Mouse (Mus musculus): Measurements from ENCODE around the gene Ces4a. TPM values are rescaled to one million over a fixed set of nuclear protein-coding genes. Genes with fewer than 3 reads are reported as not detected.
"Not testable (repeated sequence)": the region's sequence is repeated elsewhere in the genome, so short reads cannot be mapped to it uniquely, and the experiment has no call there.

Ces4a gene
- polyA plus RNA-seq, 1 experiment from 2014 or later = 0.09 TPM

DNA sequence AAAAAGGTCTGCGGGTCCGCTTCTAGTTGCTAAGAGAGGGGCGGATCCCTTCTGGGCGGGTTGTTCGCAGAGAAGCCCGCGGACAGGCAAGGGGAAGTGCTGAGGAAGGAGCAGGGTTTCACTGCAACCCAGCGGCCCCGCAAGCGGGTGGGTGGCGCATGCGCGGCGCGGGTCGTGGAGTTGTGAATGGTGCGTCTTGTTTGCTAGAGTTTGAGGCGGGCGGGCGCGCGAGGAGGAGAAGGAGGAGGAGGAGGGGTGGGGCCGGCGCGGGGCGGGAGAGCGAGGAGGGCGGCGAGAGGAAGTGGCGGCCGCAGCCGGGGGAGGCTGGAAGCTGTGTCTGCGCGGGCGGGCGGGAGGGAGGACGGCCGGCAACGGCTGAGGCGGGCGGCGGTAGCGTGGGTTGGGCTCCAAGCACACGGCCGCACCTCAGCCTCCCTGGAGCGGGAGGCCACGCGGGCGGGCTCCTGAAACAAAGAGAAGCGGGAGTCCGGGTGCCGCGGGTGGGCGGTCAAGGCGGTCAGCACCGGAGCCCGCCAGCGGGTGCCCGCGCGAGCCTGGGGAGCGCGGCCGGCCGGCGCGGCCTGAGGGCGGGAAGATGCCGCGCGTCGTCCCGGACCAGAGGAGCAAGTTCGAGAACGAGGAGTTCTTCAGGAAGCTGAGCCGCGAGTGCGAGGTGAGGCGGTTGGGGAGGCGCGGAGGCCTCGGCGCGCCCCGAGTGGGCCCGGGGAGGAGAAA is 38.9 kb downstream of the Ces4a start, which contains the start of gene Cbfb:
TSS of gene Cbfb (plus strand) at position 294 of the 735 bp plus-strand sequence.
- H3K27me3 ChIP-seq = no peaks in the 10 kb centered on the region
- peak; percentile 96 for ATAC-seq
- H3K4me1 ChIP-seq = peaks cover 22% of the 10 kb centered on the region
- peak within 1 kb of the TSS; percentile 93 for H3K9ac ChIP-seq
- H3K36me3 ChIP-seq (ENCODE audit: poor library complexity, severe bottlenecking) = no peaks in the 10 kb centered on the region
- H3K27ac ChIP-seq = peak within 1 kb of the TSS; percentile 94
- peak within 1 kb of the TSS; percentile 65 for H3K4me2 ChIP-seq
- H3K4me3 ChIP-seq = peak within 1 kb of the TSS; percentile 90
- no peaks in the 10 kb centered on the region for H3K9me3 ChIP-seq (replicated peaks)
- WGBS = 0% methylated on average over 47 of the region's 86 CpGs

DNA sequence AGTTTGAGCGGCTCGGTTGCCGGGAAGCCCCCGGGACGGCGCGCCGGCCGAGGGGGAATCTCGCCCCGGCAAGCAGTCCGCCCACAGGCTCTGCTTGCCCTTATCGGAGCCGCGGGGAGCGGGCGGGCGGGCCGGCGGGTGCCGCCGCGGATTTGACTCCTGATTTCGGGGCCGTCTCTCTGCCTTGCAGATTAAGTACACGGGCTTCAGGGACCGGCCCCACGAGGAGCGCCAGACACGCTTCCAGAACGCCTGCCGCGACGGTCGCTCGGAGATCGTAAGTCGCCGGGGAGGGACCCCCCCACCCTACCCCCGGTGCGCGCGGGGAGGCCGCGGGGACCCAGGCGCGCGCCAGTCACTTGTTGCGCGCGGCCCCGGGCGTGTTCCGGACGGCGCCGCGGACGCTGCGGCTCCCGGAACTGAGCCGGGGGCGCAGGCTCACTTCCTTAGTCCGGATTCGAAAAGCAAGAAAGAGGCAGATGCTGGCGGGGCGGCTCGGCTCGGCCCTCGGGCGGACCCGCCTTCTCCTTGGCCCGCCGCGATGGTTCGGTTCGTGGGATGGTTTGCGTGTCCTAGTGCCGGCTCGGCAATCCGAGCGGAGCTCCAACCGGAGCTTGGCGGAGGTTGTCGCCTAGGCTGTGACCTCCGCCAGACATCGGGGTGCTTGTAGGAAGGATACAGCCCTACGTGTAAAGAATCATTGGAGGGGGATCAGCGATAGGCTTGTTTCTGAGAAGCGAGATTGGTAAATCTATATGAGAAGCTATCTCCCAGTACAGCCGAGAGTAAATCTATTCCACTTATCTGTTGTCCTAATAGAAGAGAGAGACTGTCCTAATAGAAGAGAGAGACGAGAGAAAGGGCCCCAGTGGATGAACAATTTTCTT is 39.8 kb downstream of the Ces4a start:
- under 1% methylated on average over 88 of the region's 92 CpGs for WGBS

GRCm38 (mm10) chr8:105172003-105172362 is 40.4 kb downstream of the Ces4a start:
- Histone ChIP-seq H3K4me2 (peak overlapping the region; percentile 65), H3K9ac (peak overlapping the region; percentile 93), H3K36me3 (ENCODE audit: poor library complexity, severe bottlenecking) (peaks cover 11% of the 10 kb centered on the region), H3K27me3 (no peaks in the 10 kb centered on the region), H3K27ac (no peak overlapping the region), H3K9me3 (replicated peaks) (no peaks in the 10 kb centered on the region), H3K4me1 (peaks cover 22% of the 10 kb centered on the region), H3K4me3 (peak overlapping the region; percentile 90)
- no peak for ATAC-seq
- 24% methylated on average over 6 of the region's 6 CpGs for WGBS

More for the DNA sequence above, 39.8 kb downstream of the Ces4a start:
- H3K4me3 ChIP-seq = peak overlapping the region; percentile 90
- H3K27ac ChIP-seq = peak overlapping the region; percentile 94
- H3K4me1 ChIP-seq = peaks cover 22% of the 10 kb centered on the region
- H3K9ac ChIP-seq = peak overlapping the region; percentile 93
- ATAC-seq = peak; percentile 37
- peak overlapping the region; percentile 65 for H3K4me2 ChIP-seq
- no peaks in the 10 kb centered on the region for H3K27me3 ChIP-seq
- H3K36me3 ChIP-seq (ENCODE audit: poor library complexity, severe bottlenecking) = peaks cover 5% of the 10 kb centered on the region; the same call in 1 of the 2 replicates
- no peaks in the 10 kb centered on the region for H3K9me3 ChIP-seq (replicated peaks)

- Histone ChIP-seq H3K36me3 (ENCODE audit: poor library complexity, severe bottlenecking) (peaks cover 24% of the 10 kb centered on the region), H3K4me1 (peaks cover 18% of the 10 kb centered on the region)
- H3K9me3 ChIP-seq (replicated peaks); ATAC-seq; H3K27ac ChIP-seq; H3K4me2 ChIP-seq; H3K9ac ChIP-seq; H3K27me3 ChIP-seq; H3K4me3 ChIP-seq: not testable (repeated sequence)
- WGBS = 100% methylated on average over 3 of the region's 3 CpGs
Measured at GRCm38 (mm10) chr8:105175287-105175686, 43.7 kb downstream of the Ces4a start.

DNA sequence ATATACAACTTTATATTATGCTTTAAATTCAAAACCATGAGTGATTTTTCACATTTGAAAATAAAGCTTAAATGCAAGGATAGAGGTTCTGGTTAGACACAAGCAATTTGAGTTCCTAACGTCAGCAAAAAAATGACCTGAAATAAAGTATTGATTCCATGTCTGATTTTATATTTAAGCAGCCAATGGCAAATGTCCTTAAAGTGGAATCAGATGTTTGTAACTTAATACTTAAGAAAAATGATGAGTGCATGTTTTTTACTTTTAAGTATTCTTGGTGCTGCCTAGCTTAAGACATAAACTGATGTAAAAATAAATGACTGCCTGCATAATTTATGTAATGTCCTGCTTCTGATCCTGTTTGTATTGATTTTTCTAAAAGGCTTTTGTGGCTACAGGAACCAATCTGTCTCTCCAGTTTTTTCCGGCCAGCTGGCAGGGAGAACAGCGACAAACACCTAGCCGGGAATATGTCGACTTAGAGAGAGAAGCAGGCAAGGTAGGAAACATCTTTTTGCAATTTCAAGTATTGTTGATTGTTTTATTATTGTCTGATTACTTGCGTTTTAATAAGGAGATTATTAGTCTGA is 46.7 kb downstream of the Ces4a start:
- Histone ChIP-seq H3K4me1 (peaks cover 7% of the 10 kb centered on the region), H3K4me3 (no peak overlapping the region)
- 91% methylated on average over 6 of the region's 6 CpGs for WGBS

DNA sequence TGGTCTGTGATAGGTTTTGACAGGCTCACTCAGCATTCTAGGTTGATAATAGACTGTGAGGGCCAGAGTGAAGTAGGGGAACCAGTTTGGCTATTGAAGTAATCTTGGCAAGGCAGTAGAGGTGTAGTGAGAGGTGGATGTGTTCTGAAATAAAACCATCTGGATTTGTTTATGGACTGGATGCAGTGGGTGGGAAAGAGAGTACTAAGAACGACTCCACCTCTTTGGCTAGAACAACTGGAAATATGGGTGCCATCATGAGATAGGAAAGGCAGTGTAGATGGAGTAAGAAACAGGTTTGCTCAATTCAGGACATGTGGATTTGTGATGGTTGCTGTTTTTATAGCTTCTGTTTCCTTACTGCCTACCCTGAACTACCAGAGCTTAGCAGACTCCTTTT is 50.6 kb downstream of the Ces4a start:
- Histone ChIP-seq H3K27me3 (no peaks in the 10 kb centered on the region), H3K9ac (no peak overlapping the region), H3K4me1 (peaks cover 3% of the 10 kb centered on the region; the same call in 1 of the 2 replicates), H3K9me3 (replicated peaks) (no peaks in the 10 kb centered on the region), H3K4me3 (no peak overlapping the region), H3K4me2 (no peak overlapping the region), H3K36me3 (ENCODE audit: poor library complexity, severe bottlenecking) (peaks cover 26% of the 10 kb centered on the region), H3K27ac (no peak overlapping the region)
- 88% methylated on average over 1 of the region's 1 CpGs for WGBS
- no peak for ATAC-seq

More for the DNA sequence above, 46.7 kb downstream of the Ces4a start:
- Histone ChIP-seq H3K27me3 (no peaks in the 10 kb centered on the region), H3K4me2 (no peak overlapping the region), H3K36me3 (ENCODE audit: poor library complexity, severe bottlenecking) (peaks cover 31% of the 10 kb centered on the region), H3K27ac (no peak overlapping the region), H3K9ac (no peak overlapping the region), H3K9me3 (replicated peaks) (no peaks in the 10 kb centered on the region)
- ATAC-seq = no peak

GRCm38 (mm10) chr8:105186467-105187005 is 54.9 kb downstream of the Ces4a start:
- Histone ChIP-seq H3K27me3 (no peaks in the 10 kb centered on the region), H3K4me3 (no peak overlapping the region), H3K9ac (no peak overlapping the region), H3K9me3 (replicated peaks) (no peaks in the 10 kb centered on the region), H3K4me1 (peaks cover 3% of the 10 kb centered on the region; the same call in 1 of the 2 replicates), H3K36me3 (ENCODE audit: poor library complexity, severe bottlenecking) (peaks cover 8% of the 10 kb centered on the region), H3K27ac (no peak overlapping the region), H3K4me2 (no peak overlapping the region)
- ATAC-seq = no peak
- 57% methylated on average over 1 of the region's 1 CpGs for WGBS

DNA sequence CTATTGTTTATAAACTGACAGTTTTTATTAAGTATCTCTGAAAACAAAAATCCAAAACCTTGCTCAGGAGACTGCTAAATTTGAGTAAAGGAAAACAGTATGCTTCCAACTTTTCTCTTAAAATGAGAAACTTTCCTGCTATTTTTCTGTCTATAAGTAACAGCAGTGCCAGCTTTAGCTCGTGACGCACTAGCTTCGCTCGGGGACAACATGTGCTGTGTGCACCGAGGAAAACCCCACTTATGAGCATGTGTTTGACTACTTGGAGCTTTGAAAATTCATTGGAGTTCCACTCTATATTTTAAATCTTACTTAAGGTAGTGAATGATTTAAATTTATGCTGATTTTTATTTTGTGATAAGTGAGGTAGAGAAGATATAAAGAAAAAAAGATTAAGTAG is 60.6 kb downstream of the Ces4a start:
- no peaks in the 10 kb centered on the region for H3K27me3 ChIP-seq
- WGBS = 94% methylated on average over 5 of the region's 5 CpGs
- H3K4me3 ChIP-seq = no peak overlapping the region
- H3K4me2 ChIP-seq = no peak overlapping the region
- H3K36me3 ChIP-seq (ENCODE audit: poor library complexity, severe bottlenecking) = peaks cover 35% of the 10 kb centered on the region
- no peak overlapping the region for H3K27ac ChIP-seq
- no peak for ATAC-seq
- no peak overlapping the region for H3K9ac ChIP-seq
- H3K4me1 ChIP-seq = no peaks in the 10 kb centered on the region
- H3K9me3 ChIP-seq (replicated peaks) = no peaks in the 10 kb centered on the region

Other genes starting within 250 kb of the Ces4a start
- gene Ces2e, start 205.5 kb upstream of the Ces4a start, polyA plus RNA-seq (2015; fragmentation: Nextera tagmentation; extraction: Ambion mirVana) = not detected in 2 replicates
- gene Ces2f, start 184.4 kb upstream of the Ces4a start, polyA plus RNA-seq (2015; fragmentation: Nextera tagmentation; extraction: Ambion mirVana) = not detected in 2 replicates
- not detected in 2 replicates for gene Ces2g, start 170.1 kb upstream of the Ces4a start, polyA plus RNA-seq (2015; fragmentation: Nextera tagmentation; extraction: Ambion mirVana)
- not detected in 2 replicates for gene Ces2h, start 130.9 kb upstream of the Ces4a start, polyA plus RNA-seq (2015; fragmentation: Nextera tagmentation; extraction: Ambion mirVana)
- not detected in 2 replicates for gene Ces3a, start 83.2 kb upstream of the Ces4a start, polyA plus RNA-seq (2015; fragmentation: Nextera tagmentation; extraction: Ambion mirVana)
- gene Ces3b, start 48.0 kb upstream of the Ces4a start, polyA plus RNA-seq (2015; fragmentation: Nextera tagmentation; extraction: Ambion mirVana) = not detected in 2 replicates
- 38.3 and 40.1 TPM in 2 replicates for gene Cbfb, start 38.9 kb downstream of the Ces4a start, polyA plus RNA-seq (2015; fragmentation: Nextera tagmentation; extraction: Ambion mirVana)
- gene D230025D16Rik, start 93.3 kb downstream of the Ces4a start, polyA plus RNA-seq (2015; fragmentation: Nextera tagmentation; extraction: Ambion mirVana) = 25.2 and 26.4 TPM in 2 replicates
- 1.3 and 2.4 TPM in 2 replicates for gene B3gnt9, start 123.4 kb downstream of the Ces4a start, polyA plus RNA-seq (2015; fragmentation: Nextera tagmentation; extraction: Ambion mirVana)
- gene Tradd, start 132.8 kb downstream of the Ces4a start, polyA plus RNA-seq (2015; fragmentation: Nextera tagmentation; extraction: Ambion mirVana) = 13.2 and 13.3 TPM in 2 replicates
- 0.44 and 0.58 TPM in 2 replicates for gene Fbxl8, start 132.8 kb downstream of the Ces4a start, polyA plus RNA-seq (2015; fragmentation: Nextera tagmentation; extraction: Ambion mirVana)
- 0.10 and 0.13 TPM in 2 replicates for gene Hsf4, start 138.0 kb downstream of the Ces4a start, polyA plus RNA-seq (2015; fragmentation: Nextera tagmentation; extraction: Ambion mirVana)
- 2.4 and 3.0 TPM in 2 replicates for gene Nol3, start 144.3 kb downstream of the Ces4a start, polyA plus RNA-seq (2015; fragmentation: Nextera tagmentation; extraction: Ambion mirVana)
- 57.4 and 66.1 TPM in 2 replicates for gene 4931428F04Rik, start 158.1 kb downstream of the Ces4a start, polyA plus RNA-seq (2015; fragmentation: Nextera tagmentation; extraction: Ambion mirVana)
- 9.8 and 10.3 TPM in 2 replicates for gene Exoc3l, start 164.3 kb downstream of the Ces4a start, polyA plus RNA-seq (2015; fragmentation: Nextera tagmentation; extraction: Ambion mirVana)
- 56.9 and 60.6 TPM in 2 replicates for gene E2f4, start 165.9 kb downstream of the Ces4a start, polyA plus RNA-seq (2015; fragmentation: Nextera tagmentation; extraction: Ambion mirVana)
- gene Elmo3, start 173.8 kb downstream of the Ces4a start, polyA plus RNA-seq (2015; fragmentation: Nextera tagmentation; extraction: Ambion mirVana) = 0.75 and 0.83 TPM in 2 replicates
- gene Lrrc29, start 194.5 kb downstream of the Ces4a start, polyA plus RNA-seq (2015; fragmentation: Nextera tagmentation; extraction: Ambion mirVana) = 0.61 and 0.94 TPM in 2 replicates
- gene Tmem208, start 194.6 kb downstream of the Ces4a start, polyA plus RNA-seq (2015; fragmentation: Nextera tagmentation; extraction: Ambion mirVana) = 107 and 109 TPM in 2 replicates
- 0.81 and 0.97 TPM in 2 replicates for gene Fhod1, start 216.2 kb downstream of the Ces4a start, polyA plus RNA-seq (2015; fragmentation: Nextera tagmentation; extraction: Ambion mirVana)
- gene Slc9a5, start 217.0 kb downstream of the Ces4a start, polyA plus RNA-seq (2015; fragmentation: Nextera tagmentation; extraction: Ambion mirVana) = 4.6 and 5.0 TPM in 2 replicates
- 0.85 and 1.1 TPM in 2 replicates for gene Plekhg4, start 241.5 kb downstream of the Ces4a start, polyA plus RNA-seq (2015; fragmentation: Nextera tagmentation; extraction: Ambion mirVana)